Mouse (Mus musculus) myocyte (in vitro differentiated cells): Measurements from ENCODE around the gene Clip4. TPM values are rescaled to one million over a fixed set of nuclear protein-coding genes. Genes with fewer than 3 reads are reported as not detected.

Experiments
- H3K27me3 ChIP-seq: one replicate; pipeline ENCODE4 v1.6.1; 2011; ENCODE audit not compliant: control insufficient read depth, insufficient read depth, insufficient read length
- H3K36me3 ChIP-seq: one replicate; pipeline ENCODE4 v1.6.1; 2011; ENCODE audit not compliant: control insufficient read depth, insufficient read depth
- H3K4me2 ChIP-seq: one replicate; pipeline ENCODE4 v1.6.1; 2011; ENCODE audit warnings: low read depth, control low read depth
- H3K4me3 ChIP-seq: one replicate; pipeline ENCODE4 v1.5.1; 2011; ENCODE audit warnings: mild to moderate bottlenecking, control low read depth, moderate library complexity
- H3K79me2 ChIP-seq: one replicate; pipeline ENCODE4 v1.6.1; 2011; ENCODE audit not compliant: control insufficient read depth, insufficient read depth
- H3ac ChIP-seq: one replicate; pipeline ENCODE4 v1.6.1; 2011; ENCODE audit not compliant: control insufficient read depth, insufficient read length
- CEBPB ChIP-seq: IDR thresholded peaks from 2 replicates; pipeline ENCODE4 v1.6.1; 2011; ENCODE audit warnings: mild to moderate bottlenecking, moderate library complexity; ENCODE audit not compliant: poor library complexity, insufficient read depth, severe bottlenecking
- E2F4 ChIP-seq: IDR thresholded peaks from one replicate; pipeline ENCODE4 v1.6.1; 2011; ENCODE audit warnings: mild to moderate bottlenecking, control low read depth, moderate library complexity; ENCODE audit not compliant: insufficient read depth
- MAX ChIP-seq: IDR thresholded peaks from one replicate; pipeline ENCODE4 v1.6.1; 2011; ENCODE audit warnings: low read depth, mild to moderate bottlenecking, control low read depth
- MYOD1 ChIP-seq, 3 experiments: IDR thresholded peaks; one replicate each; pipeline ENCODE4 v1.6.1; 2011; ENCODE audit warnings: control low read depth in 2 of 3, low read depth in 2 of 3, mild to moderate bottlenecking in 2 of 3, moderate library complexity in 1 of 3; ENCODE audit not compliant: insufficient read length in 2 of 3, control insufficient read depth in 1 of 3
- MYOG ChIP-seq, 3 experiments: IDR thresholded peaks; one replicate each; pipeline ENCODE4 v1.6.1; 2011; ENCODE audit warnings: control low read depth in 2 of 3, low read depth in 2 of 3, mild to moderate bottlenecking in 2 of 3; ENCODE audit not compliant: insufficient read length in 2 of 3, control insufficient read depth in 1 of 3, insufficient read depth in 1 of 3
- POLR2A ChIP-seq: IDR thresholded peaks from one replicate; pipeline ENCODE4 v1.6.1; 2011; ENCODE audit warnings: low read depth, mild to moderate bottlenecking, control low read depth, moderate library complexity; ENCODE audit not compliant: insufficient read length
- POLR2AphosphoS2 ChIP-seq: IDR thresholded peaks from one replicate; pipeline ENCODE4 v1.6.1; 2011; ENCODE audit warnings: low read depth, control low read depth; ENCODE audit not compliant: insufficient read length
- REST ChIP-seq: IDR thresholded peaks from one replicate; pipeline ENCODE4 v1.6.1; 2011; ENCODE audit warnings: mild to moderate bottlenecking, control low read depth, moderate library complexity; ENCODE audit not compliant: insufficient read depth, insufficient read length
- SRF ChIP-seq: IDR thresholded peaks from one replicate; pipeline ENCODE4 v1.6.1; 2011; ENCODE audit warnings: low read depth; ENCODE audit not compliant: control insufficient read depth, insufficient read length
- TCF12 ChIP-seq: IDR thresholded peaks from one replicate; pipeline ENCODE4 v1.6.1; 2011; ENCODE audit warnings: mild to moderate bottlenecking, control low read depth; ENCODE audit not compliant: poor library complexity, insufficient read depth, severe bottlenecking
- TCF3 ChIP-seq: IDR thresholded peaks from one replicate; pipeline ENCODE4 v1.6.1; 2011; ENCODE audit warnings: low read depth, control low read depth; ENCODE audit not compliant: insufficient read length
- USF1 ChIP-seq: IDR thresholded peaks from one replicate; pipeline ENCODE4 v1.6.1; 2011; ENCODE audit warnings: low read depth, mild to moderate bottlenecking, control low read depth, moderate library complexity
- polyA plus RNA-seq: library from polyadenylated mRNA; unstranded; fragments of >200 nt; fragmentation: generic; extraction: Trizol; gene quantifications from one replicate; pipeline ENCODE4 v1.2.1, GENCODE M21; 2012; ENCODE audit warnings: missing spikeins

Clip4 gene
- polyA plus RNA-seq, 1 experiment = 4.2 TPM

- Histone ChIP-seq H3K27me3 (no peaks in the 10 kb centered on the region), H3K36me3 (no peaks in the 10 kb centered on the region), H3K4me3 (peak overlapping the region; percentile 5), H3K4me2 (peak overlapping the region; percentile 21), H3K79me2 (no peaks in the 10 kb centered on the region), H3ac (peak overlapping the region; percentile 26)
- TF ChIP-seq TCF12 (no peak), MYOG (IDR thresholded peaks at IDR 0.05; ENCODE audit: control insufficient read depth in 1 of 3, insufficient read depth in 1 of 3, insufficient read length in 2 of 3, low read depth in 2 of 3) (no peak), POLR2A (no peak), MAX (no peak), USF1 (no peak), TCF3 (no peak), MYOD1 (IDR thresholded peaks at IDR 0.05; ENCODE audit: control insufficient read depth in 1 of 3, insufficient read length in 2 of 3, low read depth in 2 of 3) (no peak), POLR2AphosphoS2 (no peak), E2F4 (no peak), CEBPB (no peak), SRF (no peak), REST (no peak)
Measured at GRCm38 (mm10) chr17:71782699-71783365, 14.6 kb downstream of the Clip4 start.

GRCm38 (mm10) chr17:71783366-71783735 lies 15.1 kb downstream of the Clip4 start:
- peak overlapping the region; percentile 5 for H3K4me3 ChIP-seq
- no peak overlapping the region for H3ac ChIP-seq
- TF ChIP-seq E2F4 (no peak), TCF12 (no peak), REST (no peak), MYOD1 (IDR thresholded peaks at IDR 0.05; ENCODE audit: control insufficient read depth in 1 of 3, insufficient read length in 2 of 3, low read depth in 2 of 3) (no peak), SRF (no peak), TCF3 (no peak), CEBPB (no peak), USF1 (no peak), MAX (no peak), MYOG (IDR thresholded peaks at IDR 0.05; ENCODE audit: control insufficient read depth in 1 of 3, insufficient read depth in 1 of 3, insufficient read length in 2 of 3, low read depth in 2 of 3) (no peak), POLR2A (no peak), POLR2AphosphoS2 (no peak)
- H3K36me3 ChIP-seq = no peaks in the 10 kb centered on the region
- no peaks in the 10 kb centered on the region for H3K79me2 ChIP-seq
- H3K27me3 ChIP-seq = no peaks in the 10 kb centered on the region
- peak overlapping the region; percentile 21 for H3K4me2 ChIP-seq

DNA sequence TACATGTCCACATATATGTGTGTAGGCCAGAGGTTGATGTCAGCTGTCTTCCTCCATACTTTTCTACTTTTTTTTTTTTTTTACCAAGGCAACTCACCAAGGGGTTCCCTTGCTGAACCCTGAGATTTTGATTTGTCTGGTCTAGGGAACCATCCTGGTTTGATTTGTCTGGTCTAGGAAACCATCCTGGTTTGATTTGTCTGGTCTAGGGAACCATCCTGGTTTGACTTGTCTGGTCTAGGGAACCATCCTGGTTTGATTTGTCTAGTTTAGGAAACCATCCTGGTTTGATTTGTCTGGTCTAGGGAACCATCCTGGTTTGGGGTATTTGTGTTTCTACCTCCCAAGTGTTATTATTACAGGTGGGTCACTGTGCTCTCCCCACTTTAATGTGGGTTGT lies 18.2 kb downstream of the Clip4 start:
- TF ChIP-seq CEBPB (no peak), MAX (no peak), POLR2A (no peak), USF1 (no peak), MYOD1 (IDR thresholded peaks at IDR 0.05; ENCODE audit: control insufficient read depth in 1 of 3, insufficient read length in 2 of 3, low read depth in 2 of 3) (no peak), SRF (no peak), E2F4 (no peak), TCF12 (no peak), REST (no peak), TCF3 (no peak), POLR2AphosphoS2 (no peak), MYOG (IDR thresholded peaks at IDR 0.05; ENCODE audit: control insufficient read depth in 1 of 3, insufficient read depth in 1 of 3, insufficient read length in 2 of 3, low read depth in 2 of 3) (no peak)
- Histone ChIP-seq H3K27me3 (no peaks in the 10 kb centered on the region), H3ac (no peak overlapping the region), H3K36me3 (no peaks in the 10 kb centered on the region), H3K79me2 (no peaks in the 10 kb centered on the region), H3K4me3 (no peak overlapping the region), H3K4me2 (no peak overlapping the region)

DNA sequence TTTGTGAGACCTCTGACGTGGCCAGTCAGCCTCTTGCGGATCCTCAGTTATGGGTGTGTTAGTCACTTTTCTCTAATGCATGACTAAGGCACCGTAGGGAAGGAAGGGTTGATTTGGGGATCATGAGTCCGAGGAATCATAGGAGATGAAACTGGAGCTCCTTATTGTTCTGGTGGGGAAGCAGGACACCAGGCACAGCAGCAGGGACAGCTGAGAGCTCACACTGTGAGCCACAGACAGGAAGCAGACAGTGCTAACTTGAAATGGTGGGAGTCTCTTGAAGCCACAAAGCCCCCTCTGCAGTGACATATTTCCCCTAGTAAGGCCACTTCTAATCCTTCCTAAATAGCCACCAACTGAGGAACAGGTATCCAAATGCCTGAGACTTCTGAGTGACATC lies 22.8 kb downstream of the Clip4 start:
- H3K4me3 ChIP-seq = no peak overlapping the region
- no peaks in the 10 kb centered on the region for H3K36me3 ChIP-seq
- H3K27me3 ChIP-seq = no peaks in the 10 kb centered on the region
- TF ChIP-seq SRF (no peak), MYOD1 (IDR thresholded peaks at IDR 0.05; ENCODE audit: control insufficient read depth in 1 of 3, insufficient read length in 2 of 3, low read depth in 2 of 3) (peak in 2 of 3 experiments; percentile 52 to 60), MYOG (IDR thresholded peaks at IDR 0.05; ENCODE audit: control insufficient read depth in 1 of 3, insufficient read depth in 1 of 3, insufficient read length in 2 of 3, low read depth in 2 of 3) (peak in 1 of 3 experiments; percentile 37)
- no peak overlapping the region for H3ac ChIP-seq
- no peaks in the 10 kb centered on the region for H3K79me2 ChIP-seq
- no peak overlapping the region for H3K4me2 ChIP-seq

DNA sequence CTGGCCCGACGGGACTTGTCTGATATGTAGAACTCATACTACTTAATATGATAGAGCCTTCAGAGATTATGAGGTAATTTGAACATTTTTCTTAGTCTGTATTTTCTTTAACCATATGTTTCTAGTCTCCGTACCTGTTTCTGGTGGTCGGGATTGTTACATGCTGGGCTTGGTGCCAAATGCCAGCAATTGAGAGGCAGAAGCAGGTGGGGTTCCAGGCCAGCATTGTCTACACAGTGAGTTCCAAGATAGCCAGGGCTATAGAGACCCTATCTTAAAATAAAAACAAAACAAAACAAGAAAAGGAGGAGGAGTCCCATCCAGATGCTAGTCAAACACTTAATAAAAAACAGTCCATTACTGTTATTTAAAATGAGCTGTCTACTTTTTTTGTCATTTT lies 23.3 kb downstream of the Clip4 start:
- H3ac ChIP-seq = no peak overlapping the region
- peak in 2 of 3 experiments; percentile 71 to 83 for TF ChIP-seq MYOD1 (IDR thresholded peaks at IDR 0.05; ENCODE audit: control insufficient read depth in 1 of 3, insufficient read length in 2 of 3, low read depth in 2 of 3)
- TF ChIP-seq E2F4 = no peak
- no peak overlapping the region for H3K4me3 ChIP-seq
- H3K36me3 ChIP-seq = no peaks in the 10 kb centered on the region
- H3K4me2 ChIP-seq = no peak overlapping the region
- no peaks in the 10 kb centered on the region for H3K27me3 ChIP-seq
- H3K79me2 ChIP-seq = no peaks in the 10 kb centered on the region
